Mouse (Mus musculus) neural tube, embryonic 10.5 days (tissue): ENCODE measurements at regions not wholly inside any gene's neighbourhood (a gene's known extent, or its start where the extent isn't known, plus 50 kb on each side); places are given as distances from the start of the nearest gene placed in this dataset.

Experiments
- DNase-seq: peaks from one replicate; pipeline ENCODE4 v3.0.0-alpha.2; 2017; ENCODE audit warnings: low spot score; ENCODE audit errors: extremely low spot score

DNA sequence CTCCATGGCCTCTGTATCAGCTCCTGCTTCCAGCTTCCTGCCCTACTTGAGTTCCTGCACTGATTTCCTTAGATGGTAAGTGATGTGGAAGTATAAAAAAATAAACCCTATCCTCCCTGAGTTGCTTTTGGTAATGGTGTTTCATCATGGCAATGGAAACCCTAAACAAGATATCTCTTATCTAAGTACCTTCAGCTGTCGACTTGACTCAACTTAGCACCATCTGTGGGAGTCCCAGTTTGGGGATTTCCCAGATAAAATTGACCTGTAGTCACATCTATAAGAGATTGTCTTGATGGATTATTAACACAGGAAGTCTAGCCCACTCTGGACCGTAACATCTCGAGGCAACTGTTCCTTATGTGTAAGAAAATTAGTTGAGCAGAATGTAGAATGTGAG is 570.2 kb upstream of the Gm10306 start:
- no peak for DNase-seq

DNA sequence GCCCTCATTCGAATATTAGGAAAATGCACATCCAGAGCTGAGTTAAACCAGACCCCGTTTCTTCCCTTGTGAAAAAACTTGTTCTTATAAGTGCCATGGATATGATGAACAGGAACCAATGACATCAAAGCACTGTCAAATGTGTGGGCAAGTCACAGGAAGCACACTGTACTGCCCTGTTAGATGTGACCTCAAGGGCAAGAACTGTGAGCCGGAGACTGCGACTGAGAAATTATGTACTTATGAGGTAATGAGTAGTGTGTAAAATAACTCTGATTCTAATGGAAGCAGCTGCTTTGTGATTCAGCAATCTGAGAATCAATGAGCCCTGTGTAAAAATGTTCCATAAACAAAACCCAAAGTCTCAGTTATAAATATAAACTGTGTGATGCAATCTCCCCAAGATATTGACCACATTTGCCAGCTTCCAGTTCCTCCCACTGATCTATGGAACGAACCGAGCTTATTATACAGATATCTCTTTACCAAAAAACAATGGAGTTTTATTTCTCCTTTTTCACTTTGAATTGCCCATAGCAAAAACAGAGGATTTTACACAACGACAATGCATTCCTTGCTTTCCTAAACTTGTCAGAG is 566.0 kb upstream of the Gm10306 start:
- no peak for DNase-seq

GRCm38 (mm10) chr4:94005818-94006217 is 550.5 kb upstream of the Gm10306 start:
- DNase-seq = no peak

DNA sequence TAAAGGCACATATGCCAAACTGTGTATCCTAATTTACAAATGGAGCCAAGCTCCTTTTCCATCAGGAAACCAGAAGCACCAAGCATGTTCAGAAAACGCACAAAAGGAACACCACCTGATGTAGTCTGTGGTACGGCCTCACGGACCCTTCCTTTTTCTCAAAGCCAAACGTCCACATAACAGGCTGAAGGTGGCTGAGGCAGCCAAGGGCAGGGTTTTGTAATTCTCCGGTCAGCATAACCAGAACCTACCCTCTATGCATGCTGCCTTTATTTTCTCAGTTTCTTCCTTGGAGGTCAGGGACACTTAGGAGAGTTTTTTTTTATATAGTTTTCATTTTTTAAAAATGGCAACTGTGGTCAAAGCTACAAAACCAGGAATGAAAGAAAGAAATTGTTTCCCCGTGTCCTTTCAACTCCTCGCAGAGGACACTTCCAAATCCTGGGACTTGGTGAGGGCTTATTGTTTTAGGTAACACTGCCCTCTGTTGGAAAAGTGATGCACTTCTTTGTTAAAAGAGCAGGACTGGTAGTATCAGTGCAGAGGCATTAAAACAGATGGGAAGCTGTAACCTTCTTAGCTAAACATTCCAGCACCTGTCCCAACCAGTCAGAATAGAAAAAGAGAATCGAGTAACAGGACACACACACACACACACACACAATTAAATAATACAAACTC is 549.1 kb upstream of the Gm10306 start:
- no peak for DNase-seq

- DNase-seq = no peak
These were observed 540.6 kb upstream of the Gm10306 start for GRCm38 (mm10) chr4:94015713-94016112.

DNA sequence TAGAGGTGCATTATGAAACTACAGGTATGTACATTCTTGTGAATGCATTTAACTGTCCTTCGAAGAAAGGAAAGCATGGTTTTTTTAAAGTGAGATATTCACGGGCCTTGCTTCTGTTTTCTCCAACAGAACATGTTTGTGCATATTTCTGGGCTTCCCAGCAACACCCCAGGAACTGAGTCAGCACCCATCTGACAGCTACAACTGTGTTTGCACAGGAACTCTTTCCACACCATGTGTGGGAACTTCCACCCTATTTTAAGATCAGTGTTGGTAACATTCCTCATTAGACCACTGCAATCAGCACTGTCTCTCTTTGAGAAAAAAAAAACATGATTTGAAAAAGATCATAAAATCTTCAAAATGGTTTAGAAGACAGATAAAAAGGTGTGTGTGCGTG is 538.6 kb upstream of the Gm10306 start:
- DNase-seq = no peak

DNA sequence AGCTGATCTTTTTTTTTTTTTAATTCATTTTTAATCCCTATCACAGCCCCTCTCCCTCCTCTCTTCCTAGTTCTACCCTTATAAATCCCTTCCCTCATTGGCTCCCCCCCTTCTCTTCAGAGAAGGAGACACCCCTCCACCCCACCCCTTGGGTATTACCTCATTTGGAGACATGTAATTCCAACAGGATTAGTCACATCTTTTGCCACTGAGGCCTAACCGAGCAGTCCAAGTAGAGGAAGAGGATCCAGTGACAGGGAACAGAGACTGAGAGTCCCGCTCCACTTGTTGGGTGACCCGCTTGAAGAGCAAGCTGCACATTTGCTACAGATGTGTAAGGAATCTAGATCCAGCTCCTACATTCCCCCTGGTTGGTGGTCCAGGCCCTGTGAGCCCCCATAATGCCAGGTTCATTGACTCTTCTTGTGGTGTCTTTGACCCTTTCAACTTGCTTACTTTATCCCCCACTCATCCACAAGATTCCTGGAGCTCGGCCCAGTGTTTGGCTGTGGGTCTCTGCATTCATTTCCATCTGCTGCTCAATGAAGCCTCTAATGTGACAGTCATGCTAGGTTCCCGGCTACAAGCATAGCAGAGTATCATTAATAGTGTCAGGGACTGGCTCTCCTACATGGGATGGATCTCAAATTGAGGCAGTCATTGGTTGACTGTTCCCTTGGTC is 506.6 kb upstream of the Gm10306 start:
- no peak for DNase-seq

- DNase-seq = no peak
These were observed 503.8 kb upstream of the Gm10306 start for GRCm38 (mm10) chr4:94052249-94053162.

DNA sequence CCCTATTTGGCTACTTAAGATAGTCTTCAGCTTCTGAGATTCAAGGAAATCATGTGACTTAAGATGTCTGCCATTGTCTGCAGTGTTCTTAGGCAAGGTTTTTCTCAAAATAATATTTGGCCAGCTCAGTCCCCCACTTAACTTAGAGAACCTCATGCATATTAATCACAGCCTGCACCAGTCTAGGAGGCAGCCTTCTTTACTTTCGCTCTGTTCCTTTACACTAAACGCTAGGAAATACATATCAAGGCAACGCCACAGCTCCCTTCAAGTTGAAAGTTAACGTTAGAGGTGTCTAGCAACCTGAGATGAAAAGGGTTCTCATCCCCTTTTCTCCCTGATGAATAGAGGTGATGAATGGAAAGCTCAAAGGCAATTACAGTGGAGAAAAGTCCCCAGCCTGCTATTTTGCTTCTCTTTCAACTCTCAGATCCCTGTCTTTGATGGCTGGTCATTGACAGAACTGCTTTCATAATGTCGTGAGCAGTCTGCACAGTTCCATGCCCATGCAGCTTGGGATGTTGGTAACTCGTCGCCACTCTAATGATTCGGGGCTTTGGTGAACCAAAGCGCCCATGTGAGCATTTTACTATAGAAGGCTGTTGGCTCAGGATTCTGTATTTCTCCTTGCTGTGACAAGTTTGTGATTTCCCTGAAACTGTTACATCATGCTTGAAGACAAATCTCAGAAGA is 483.0 kb upstream of the Gm10306 start:
- no peak for DNase-seq

- no peak for DNase-seq
These were observed 473.5 kb upstream of the Gm10306 start for GRCm38 (mm10) chr4:94082839-94083238.

DNA sequence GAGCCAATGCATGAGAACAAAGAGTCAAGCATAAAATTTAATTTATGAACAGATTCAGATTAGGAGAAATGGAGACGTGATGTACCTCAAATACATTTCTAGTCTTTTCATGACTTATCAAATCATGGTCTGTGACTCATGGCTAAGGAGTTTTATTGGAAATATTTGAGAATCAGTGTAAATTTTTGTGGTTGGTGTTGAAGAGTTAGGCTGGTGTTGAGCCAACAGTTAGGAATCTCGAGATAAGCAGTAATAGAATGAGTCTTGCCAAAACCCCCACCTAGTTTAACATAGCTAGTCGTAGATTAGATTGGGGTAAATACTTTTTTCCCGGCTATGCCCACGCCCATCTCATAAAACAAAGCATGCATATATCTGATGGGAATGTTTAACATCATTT is 462.0 kb upstream of the Gm10306 start:
- DNase-seq = no peak

GRCm38 (mm10) chr4:94106941-94107340 is 449.4 kb upstream of the Gm10306 start:
- no peak for DNase-seq

DNA sequence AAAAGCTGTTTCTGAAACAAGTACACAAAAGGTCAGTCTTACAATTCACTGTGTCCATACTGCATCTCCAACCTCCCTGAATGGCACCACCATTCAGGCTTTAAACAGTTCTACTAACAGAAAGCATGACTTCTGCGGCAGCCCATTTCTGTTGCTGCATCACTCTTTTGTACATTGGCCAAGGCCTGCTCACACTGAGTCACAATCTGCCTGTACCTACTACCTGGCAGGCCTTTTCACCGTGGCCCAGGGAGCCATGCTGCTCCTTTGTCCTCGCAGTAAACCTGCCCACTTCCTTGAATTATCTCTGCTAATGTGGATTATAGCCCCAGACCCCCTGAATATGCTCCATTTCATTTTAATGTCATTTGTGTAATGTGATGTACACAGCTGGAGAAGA is 439.5 kb upstream of the Gm10306 start:
- no peak for DNase-seq

DNA sequence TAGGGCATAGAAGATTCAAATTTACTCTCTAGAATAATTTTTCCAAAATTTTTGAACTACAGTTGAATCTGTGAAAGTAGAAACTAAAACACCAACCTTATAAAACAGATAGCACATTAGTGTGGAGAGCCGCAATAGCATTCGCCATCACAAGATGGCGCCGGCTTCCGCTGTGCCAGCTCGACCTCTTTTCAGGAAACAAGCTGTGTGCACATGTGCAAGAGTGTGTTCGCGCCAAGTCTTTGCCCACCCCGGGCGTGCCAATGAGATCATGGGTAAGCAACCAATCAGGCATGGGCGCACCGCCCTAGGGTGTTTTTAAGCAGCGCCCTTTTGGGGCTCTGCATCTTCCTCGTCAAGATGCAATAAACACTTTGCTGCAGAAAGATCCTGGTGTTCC is 432.2 kb upstream of the Gm10306 start:
- DNase-seq = peak; percentile 13

GRCm38 (mm10) chr4:94137921-94138320 is 418.4 kb upstream of the Gm10306 start:
- no peak for DNase-seq

DNA sequence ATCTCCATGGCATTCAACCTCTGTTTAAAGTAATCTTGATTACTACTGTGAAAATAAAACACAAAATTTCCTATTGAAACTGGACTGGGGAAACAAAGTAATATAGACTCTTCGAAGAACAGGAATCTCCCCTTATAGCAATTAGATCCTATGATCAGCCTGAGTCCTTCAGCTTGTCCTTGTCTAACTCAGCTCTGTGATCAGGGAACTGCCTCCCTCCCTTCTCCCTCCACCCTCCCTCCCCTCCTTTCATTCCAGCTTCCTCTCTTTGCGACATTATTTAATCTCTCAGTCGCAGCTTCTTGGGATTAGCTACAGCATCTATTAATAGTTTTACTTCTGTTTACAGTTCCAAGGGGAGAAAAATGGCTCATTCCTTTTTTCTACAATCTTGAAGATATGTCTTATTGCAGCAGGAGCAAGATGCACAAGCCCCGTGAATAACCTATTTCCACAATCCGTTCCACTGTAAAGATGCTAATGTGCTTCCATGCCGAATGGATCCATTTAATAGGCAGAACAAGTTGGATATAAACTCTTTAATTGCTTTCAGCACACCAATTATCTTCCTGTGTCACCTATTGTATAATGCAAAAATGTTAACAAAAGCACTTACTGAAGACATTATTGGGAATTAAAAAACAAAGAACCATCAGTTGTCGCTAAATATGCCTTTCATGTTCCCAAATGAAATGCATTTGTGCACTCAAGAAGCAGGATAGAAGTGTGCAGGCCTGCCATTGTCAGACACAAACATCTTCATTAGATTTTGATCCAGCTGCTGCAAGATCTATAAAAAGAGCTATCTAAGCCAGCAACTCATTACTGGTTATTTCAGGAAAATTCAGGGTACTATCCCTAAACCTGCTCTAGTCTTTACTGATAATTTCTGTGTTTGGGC is 411.2 kb upstream of the Gm10306 start:
- no peak for DNase-seq

- DNase-seq = no peak
These were observed 408.3 kb upstream of the Gm10306 start for GRCm38 (mm10) chr4:94147964-94148533.

GRCm38 (mm10) chr4:94149056-94149455 is 407.3 kb upstream of the Gm10306 start:
- no peak for DNase-seq

DNA sequence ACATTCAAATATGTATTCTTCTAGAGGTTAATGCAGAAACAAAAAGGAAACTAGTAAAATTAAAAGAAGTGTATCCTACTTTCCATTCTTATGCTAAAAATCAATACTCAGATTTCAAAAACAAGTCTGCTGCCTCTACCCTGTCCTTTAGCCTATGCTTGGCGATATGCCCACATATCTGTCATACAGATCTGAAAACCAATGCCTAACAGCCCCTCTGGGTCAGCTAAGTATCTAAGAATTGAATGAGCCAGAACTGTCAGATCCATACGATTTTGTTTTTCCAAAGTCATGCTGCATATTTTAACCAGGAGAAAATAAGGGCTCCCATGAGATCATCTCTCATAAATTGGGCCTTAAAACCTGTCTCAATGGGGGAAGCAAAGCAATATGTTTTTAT is 395.7 kb upstream of the Gm10306 start:
- DNase-seq = no peak

- DNase-seq = no peak
These were observed 383.2 kb upstream of the Gm10306 start for GRCm38 (mm10) chr4:94173096-94173495.
